Mouse (Mus musculus) neural tube, embryonic 13.5 days (tissue): ENCODE data around the gene Olfr11. TPM values are rescaled to one million over a fixed set of nuclear protein-coding genes. Genes with fewer than 3 reads are reported as not detected.

ENCODE experiments used
- ATAC-seq: fragments of 200-750 bp; cut with Nextera tagmentation; 2 replicates; pipeline ENCODE4 v1.8.0; 2017; ENCODE audit warnings: low read depth, mild to moderate bottlenecking, moderate TSS enrichment, moderate library complexity
- H3K27ac ChIP-seq: fragments of 300-500 bp; sonication (generic); replicated peaks from 2 replicates; pipeline ENCODE4 v1.5.1; 2015; ENCODE audit warnings: moderate library complexity, mild to moderate bottlenecking, inconsistent platforms
- H3K27me3 ChIP-seq: fragments of 300-500 bp; sonication (generic); 2 replicates; pipeline ENCODE4 v1.6.1; 2015; ENCODE audit warnings: mild to moderate bottlenecking, inconsistent platforms
- H3K36me3 ChIP-seq: fragments of 300-500 bp; sonication (generic); 2 replicates; pipeline ENCODE4 v1.6.1; 2015; ENCODE audit warnings: mild to moderate bottlenecking, inconsistent platforms
- H3K4me1 ChIP-seq: fragments of 300-500 bp; sonication (generic); replicated peaks from 2 replicates; pipeline ENCODE4 v1.6.1; 2015; ENCODE audit warnings: inconsistent platforms
- H3K4me2 ChIP-seq: fragments of 300-500 bp; sonication (generic); 2 replicates; pipeline ENCODE4 v1.6.1; 2015; ENCODE audit warnings: inconsistent platforms, mild to moderate bottlenecking, moderate library complexity
- H3K4me3 ChIP-seq: fragments of 300-500 bp; sonication (generic); 2 replicates; pipeline ENCODE4 v1.5.1; 2015; ENCODE audit warnings: mild to moderate bottlenecking, inconsistent platforms
- H3K9ac ChIP-seq: fragments of 300-500 bp; sonication (generic); 2 replicates; pipeline ENCODE4 v1.6.1; 2015; ENCODE audit warnings: moderate library complexity, mild to moderate bottlenecking, inconsistent platforms
- H3K9me3 ChIP-seq: fragments of 300-500 bp; sonication (generic); 2 replicates; pipeline ENCODE4 v1.6.1; 2016; ENCODE audit warnings: inconsistent platforms
- WGBS: fragments of 180-500 bp; shearing (Covaris S2); methylation state at CpG from one replicate; pipeline ENCODE4 v1.1.7; 2015; 5-methylcytosine and 5-hydroxymethylcytosine counted together
- polyA plus RNA-seq: library from polyadenylated mRNA; unstranded; fragments of >200 nt; fragmentation: Nextera tagmentation; extraction: Ambion mirVana; gene quantifications from 2 replicates; pipeline ENCODE4 v1.2.1, GENCODE M21; 2015

Gene Olfr11
- 0.07 TPM in 1 of 2 replicates, not detected in the other for polyA plus RNA-seq

GRCm38 (mm10) chr13:21642418-21642817, at the start of gene Olfr11:
Gene Olfr11, minus strand, starts transcription at chr13:21642518.
- Histone ChIP-seq H3K9ac (no peak within 1 kb of the TSS), H3K9me3 (no peaks in the 10 kb centered on the region), H3K4me2 (no peak within 1 kb of the TSS), H3K4me3 (no peak within 1 kb of the TSS), H3K4me1 (no peaks in the 10 kb centered on the region), H3K27ac (no peak within 1 kb of the TSS), H3K36me3 (no peaks in the 10 kb centered on the region), H3K27me3 (no peaks in the 10 kb centered on the region)
- no peak for ATAC-seq
- WGBS = 79% methylated on average over 2 of the region's 2 CpGs

DNA sequence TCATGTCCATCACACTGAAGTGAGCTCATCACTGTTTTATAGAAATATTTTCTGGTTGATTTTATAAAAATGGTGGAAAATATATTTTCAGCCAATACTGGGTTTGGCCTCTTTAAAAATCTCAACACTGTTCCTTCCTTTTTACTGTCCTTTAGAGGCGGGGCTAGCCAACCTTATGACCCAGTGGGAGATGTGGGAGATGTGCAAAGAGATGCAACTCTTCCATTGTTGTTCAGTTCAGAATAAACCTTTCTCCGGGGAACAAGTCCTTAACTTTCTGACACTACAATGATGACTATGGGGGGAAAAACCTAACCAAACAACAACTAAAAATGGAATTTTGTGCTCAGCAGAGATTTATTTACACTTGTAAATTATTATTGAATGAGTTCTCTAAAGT, 35.0 kb upstream of the Olfr11 start, which contains the start of gene Olfr1360:
Gene Olfr1360, minus strand, starts transcription at position 101 of the 400 bp plus-strand sequence.
- Histone ChIP-seq H3K9ac (no peak within 1 kb of the TSS), H3K4me2 (no peak within 1 kb of the TSS), H3K4me3 (no peak within 1 kb of the TSS), H3K36me3 (no peaks in the 10 kb centered on the region), H3K4me1 (no peaks in the 10 kb centered on the region), H3K9me3 (no peaks in the 10 kb centered on the region), H3K27me3 (no peaks in the 10 kb centered on the region), H3K27ac (no peak within 1 kb of the TSS)
- no peak for ATAC-seq
- WGBS = 80% methylated on average over 2 of the region's 2 CpGs

DNA sequence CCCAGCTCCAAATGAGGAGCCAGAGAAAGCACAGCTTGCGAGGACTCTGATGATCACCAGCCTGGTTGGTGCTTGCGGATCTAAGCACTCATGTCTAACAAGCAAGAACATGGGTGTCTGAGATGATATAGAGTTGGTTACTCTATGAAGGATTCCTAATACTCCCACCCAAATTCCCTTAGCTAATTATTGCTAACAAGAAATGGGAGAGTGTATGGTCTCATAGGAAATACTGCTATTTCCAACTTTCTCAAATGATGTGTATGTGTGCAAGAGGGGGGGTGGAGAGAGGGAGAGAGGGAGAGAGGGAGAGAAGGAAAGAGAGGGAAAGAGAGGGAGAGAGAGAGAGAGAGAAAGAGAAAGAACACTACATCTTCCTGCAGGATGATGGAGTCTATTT, 21.0 kb upstream of the Olfr11 start, which contains the start of gene Olfr1361:
Gene Olfr1361, minus strand, starts transcription at position 101 of the 400 bp plus-strand sequence.
- H3K4me3 ChIP-seq = no peak within 1 kb of the TSS
- H3K27me3 ChIP-seq = no peaks in the 10 kb centered on the region
- 71% methylated on average over 2 of the region's 2 CpGs for WGBS
- H3K27ac ChIP-seq = no peak within 1 kb of the TSS
- no peaks in the 10 kb centered on the region for H3K9me3 ChIP-seq
- no peaks in the 10 kb centered on the region for H3K4me1 ChIP-seq
- H3K4me2 ChIP-seq = no peak within 1 kb of the TSS
- no peak for ATAC-seq
- H3K36me3 ChIP-seq = no peaks in the 10 kb centered on the region
- no peak within 1 kb of the TSS for H3K9ac ChIP-seq

DNA sequence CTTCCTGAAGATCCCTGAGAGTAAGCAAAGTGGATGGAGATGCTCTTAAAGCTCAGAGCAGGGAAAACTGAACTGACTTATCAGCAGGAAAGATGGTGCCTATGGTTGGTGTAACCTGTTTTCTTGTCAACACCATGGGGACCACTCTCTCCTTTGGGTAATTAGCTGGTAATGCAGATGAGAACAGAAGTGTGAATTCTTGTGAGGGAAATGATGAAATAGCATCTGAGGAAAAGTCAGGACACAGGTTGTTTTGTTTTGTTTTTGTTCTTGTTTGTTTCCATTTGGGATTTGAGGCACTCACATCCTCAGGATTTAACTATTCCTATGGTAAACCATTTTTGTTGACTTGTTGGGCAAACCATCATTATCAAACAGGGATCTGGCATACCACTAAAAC, 28.4 kb downstream of the Olfr11 start, which contains the start of gene Olfr1362:
Gene Olfr1362, minus strand, starts transcription at position 101 of the 400 bp plus-strand sequence.
- Histone ChIP-seq H3K36me3 (no peaks in the 10 kb centered on the region), H3K9me3 (no peaks in the 10 kb centered on the region), H3K9ac (no peak within 1 kb of the TSS), H3K4me2 (no peak within 1 kb of the TSS), H3K4me1 (no peaks in the 10 kb centered on the region), H3K4me3 (no peak within 1 kb of the TSS), H3K27ac (no peak within 1 kb of the TSS), H3K27me3 (no peaks in the 10 kb centered on the region)
- no peak for ATAC-seq

DNA sequence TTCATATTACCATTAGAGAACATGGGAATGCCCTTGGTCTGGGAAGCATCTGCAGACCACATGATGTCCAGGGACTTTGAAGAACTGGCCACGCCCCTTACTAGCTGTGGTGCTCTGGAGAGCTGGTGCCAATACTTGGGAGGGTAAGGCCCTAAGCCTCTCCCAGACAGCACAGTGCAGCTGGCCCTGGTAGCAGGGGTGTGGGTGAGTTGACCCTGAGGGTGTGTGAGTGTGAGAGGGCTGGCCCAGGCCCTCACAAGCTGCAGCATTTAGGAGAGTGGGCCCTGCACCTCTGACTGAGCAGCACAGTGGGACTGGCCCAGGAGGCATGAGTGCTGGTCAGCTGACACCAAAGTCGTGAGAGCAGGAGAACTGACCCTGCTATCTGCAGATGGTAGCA, 50.7 kb downstream of the Olfr11 start:
- no peaks in the 10 kb centered on the region for H3K27me3 ChIP-seq
- no peak overlapping the region for H3K4me2 ChIP-seq
- no peaks in the 10 kb centered on the region for H3K4me1 ChIP-seq
- H3K4me3 ChIP-seq = no peak overlapping the region
- ATAC-seq = no peak
- no peaks in the 10 kb centered on the region for H3K36me3 ChIP-seq
- 58% methylated on average over 2 of the region's 2 CpGs for WGBS
- no peak overlapping the region for H3K9ac ChIP-seq
- 0 out of 2 replicates have a peak, but pooled peaks cover 6% of the 10 kb centered on the region for H3K9me3 ChIP-seq
- H3K27ac ChIP-seq = no peak overlapping the region

Other genes starting within 250 kb of the Olfr11 start
- gene Zkscan3, start 239.8 kb downstream of the Olfr11 start, polyA plus RNA-seq = 72.1 and 84.0 TPM in 2 replicates
- 3.4 and 3.9 TPM in 2 replicates for gene Pgbd1, start 201.5 kb downstream of the Olfr11 start, polyA plus RNA-seq
- gene Zscan26, start 188.8 kb downstream of the Olfr11 start, polyA plus RNA-seq = 23.5 and 27.9 TPM in 2 replicates
- 3.2 and 3.9 TPM in 2 replicates for gene Nkapl, start 174.0 kb downstream of the Olfr11 start, polyA plus RNA-seq
- gene Zkscan4, start 163.6 kb downstream of the Olfr11 start, polyA plus RNA-seq = 8.9 and 9.0 TPM in 2 replicates
- gene Gm10065, start 163.1 kb downstream of the Olfr11 start, polyA plus RNA-seq = not detected in 2 replicates
- 0.71 and 0.96 TPM in 2 replicates for gene AK157302, start 147.3 kb downstream of the Olfr11 start, polyA plus RNA-seq
- 9.0 and 17.5 TPM in 2 replicates for gene Gm11273, start 141.1 kb downstream of the Olfr11 start, polyA plus RNA-seq
- gene Zkscan8, start 111.4 kb downstream of the Olfr11 start, polyA plus RNA-seq = 5.2 and 5.6 TPM in 2 replicates
- 0.13 and 0.32 TPM in 2 replicates for gene Olfr1366, start 99.7 kb downstream of the Olfr11 start, polyA plus RNA-seq
- not detected in 2 replicates for gene Olfr1535, start 82.6 kb downstream of the Olfr11 start, polyA plus RNA-seq
- not detected in 2 replicates for gene Olfr1364, start 60.8 kb downstream of the Olfr11 start, polyA plus RNA-seq
- gene Olfr1362, start 28.5 kb downstream of the Olfr11 start, polyA plus RNA-seq = not detected in 2 replicates
- gene Olfr1361, start 20.9 kb upstream of the Olfr11 start, polyA plus RNA-seq = not detected in 2 replicates
- not detected in 2 replicates for gene Olfr1360, start 34.9 kb upstream of the Olfr11 start, polyA plus RNA-seq
- not detected in 2 replicates for gene Olfr1359, start 55.6 kb upstream of the Olfr11 start, polyA plus RNA-seq
- gene Hist1h2bl, start 73.6 kb upstream of the Olfr11 start, polyA plus RNA-seq = 1.4 and 1.5 TPM in 2 replicates
- 5.9 TPM in 1 of 2 replicates, not detected in the other for gene Hist1h2ai, start 73.9 kb upstream of the Olfr11 start, polyA plus RNA-seq
- 2.7 and 3.3 TPM in 2 replicates for gene Hist1h3h, start 75.1 kb upstream of the Olfr11 start, polyA plus RNA-seq
- 1.2 and 1.4 TPM in 2 replicates for gene Hist1h2bm, start 79.5 kb upstream of the Olfr11 start, polyA plus RNA-seq
- 1.0 and 1.7 TPM in 2 replicates for gene Hist1h4j, start 92.5 kb upstream of the Olfr11 start, polyA plus RNA-seq
- 0.84 and 3.9 TPM in 2 replicates for gene Hist1h4k, start 108.0 kb upstream of the Olfr11 start, polyA plus RNA-seq
- 6.0 and 7.6 TPM in 2 replicates for gene Hist1h2ak, start 111.3 kb upstream of the Olfr11 start, polyA plus RNA-seq
- 0.73 and 1.1 TPM in 2 replicates for gene Hist1h2bn, start 111.6 kb upstream of the Olfr11 start, polyA plus RNA-seq
- gene Hist1h1b, start 138.1 kb upstream of the Olfr11 start, polyA plus RNA-seq = 3.2 and 5.8 TPM in 2 replicates
- gene Hist1h3i, start 140.9 kb upstream of the Olfr11 start, polyA plus RNA-seq = 32.1 and 33.9 TPM in 2 replicates
- not detected in 2 replicates for gene Hist1h2an, start 144.7 kb upstream of the Olfr11 start, polyA plus RNA-seq
- 0.52 and 1.4 TPM in 2 replicates for gene Hist1h2bp, start 144.9 kb upstream of the Olfr11 start, polyA plus RNA-seq
- gene Hist1h2bq, start 167.7 kb upstream of the Olfr11 start, polyA plus RNA-seq = 4.3 and 4.4 TPM in 2 replicates
- gene Hist1h2ao, start 167.9 kb upstream of the Olfr11 start, polyA plus RNA-seq = not detected in 2 replicates
- not detected in 2 replicates for gene Hist1h4m, start 169.2 kb upstream of the Olfr11 start, polyA plus RNA-seq
- gene Hist1h4n, start 189.7 kb upstream of the Olfr11 start, polyA plus RNA-seq = 7.0 and 7.5 TPM in 2 replicates
- 641 and 649 TPM in 2 replicates for gene Hist1h2ap, start 191.0 kb upstream of the Olfr11 start, polyA plus RNA-seq
- gene Hist1h2br, start 191.2 kb upstream of the Olfr11 start, polyA plus RNA-seq = 3.9 and 5.2 TPM in 2 replicates